Mouse (Mus musculus) B cell, adult 67 days (primary cell): Measurements from ENCODE around the gene Gtf2e1. TPM values are rescaled to one million over a fixed set of nuclear protein-coding genes. Genes with fewer than 3 reads are reported as not detected.

Experiments used
- total RNA-seq, 2 experiments: library from RNA; stranded (reverse); gene quantifications; 4 replicates each; pipeline ENCODE4 v1.2.4; 2023

Gene Gtf2e1
- total RNA-seq = 10 to 100 TPM; 19.1 to 21.9 TPM

DNA sequence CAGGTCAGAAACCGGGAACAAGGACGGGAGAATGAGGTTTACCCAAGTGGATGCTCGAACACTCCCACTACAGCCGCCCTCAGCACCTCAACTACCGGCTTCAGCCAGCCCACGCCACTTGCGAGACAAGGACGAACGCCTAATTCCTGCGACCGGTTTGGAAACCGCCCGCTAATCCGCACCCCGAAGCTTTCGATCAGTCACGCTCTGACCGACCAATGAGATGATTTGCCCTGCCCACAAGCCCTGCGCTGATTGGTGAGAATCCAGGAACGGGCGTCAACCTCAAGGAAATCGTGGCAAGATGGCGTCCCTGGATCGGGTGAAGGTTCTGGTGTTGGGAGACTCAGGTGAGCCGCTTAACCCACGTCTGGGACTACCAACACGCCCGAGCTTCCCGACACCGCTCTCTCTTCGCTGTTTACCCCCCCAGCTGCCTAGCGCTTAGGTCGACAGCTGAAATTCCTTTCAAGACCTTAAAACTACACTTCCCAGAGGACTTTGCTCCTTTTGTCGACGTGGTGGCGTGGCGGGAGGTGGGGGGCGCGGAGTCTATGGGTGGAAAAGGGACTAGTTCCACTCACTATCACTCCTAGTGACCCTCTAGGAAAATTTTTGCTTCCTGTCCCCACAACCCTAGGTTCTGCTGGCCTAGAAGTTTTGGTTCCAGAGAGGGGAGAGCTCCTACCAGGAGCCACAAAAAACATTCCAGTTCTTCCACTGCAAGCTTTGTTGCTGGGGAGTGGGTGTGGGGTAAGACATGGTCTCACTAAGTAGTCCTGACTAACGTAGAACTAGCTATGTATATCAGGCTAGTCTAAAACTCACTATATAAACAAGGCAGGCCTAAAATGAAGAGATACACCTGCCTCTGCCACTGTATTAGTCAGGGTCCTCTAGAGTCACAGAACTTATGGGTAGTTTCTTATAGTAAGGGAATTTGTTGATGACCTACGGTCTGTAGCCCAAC is at the start of gene Gtf2e1, which contains the start of gene Rabl3:
Gene Gtf2e1 (minus strand): TSS at position 179 of the 970 bp plus-strand sequence.
Gene Rabl3 (plus strand): TSS at position 275 of the 970 bp plus-strand sequence.

DNA sequence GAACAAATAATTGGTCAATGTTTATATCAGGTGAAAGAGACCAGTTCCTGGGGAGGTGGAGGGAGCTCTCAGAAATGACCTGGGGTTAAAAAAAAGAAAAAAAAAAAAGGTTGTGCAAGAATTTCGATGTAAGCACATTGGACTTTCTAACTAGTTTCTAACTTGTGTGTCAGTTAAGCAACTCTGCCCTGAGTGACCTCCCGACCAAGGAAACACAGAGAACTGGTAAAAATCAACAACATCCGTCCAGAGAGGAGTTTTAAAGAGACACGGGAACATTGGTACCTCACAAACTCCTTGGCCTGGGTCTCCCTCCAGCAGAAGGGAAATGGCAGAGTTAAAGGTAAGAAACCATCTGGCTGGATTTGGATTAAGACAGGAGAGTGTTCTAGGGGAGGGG is 40.4 kb upstream of the Gtf2e1 start, which contains the start of gene Hgd:
Gene Hgd (plus strand): TSS at position 160 of the 400 bp plus-strand sequence.

Other genes with a start within 250 kb of the Gtf2e1 start
- not detected for gene Stxbp5l, start 154.8 kb downstream of the Gtf2e1 start, total RNA-seq
- 10 to 100 TPM; 14.6 to 15.9 TPM for gene Rabl3, start 96 bp upstream of the Gtf2e1 start, total RNA-seq
- gene Hgd, start 40.4 kb upstream of the Gtf2e1 start, total RNA-seq = not detected
- 10 to 100 TPM; 44.0 to 45.2 TPM for gene Ndufb4, start 114.7 kb upstream of the Gtf2e1 start, total RNA-seq
- 1 to 10 TPM in 1 of 2 experiments, under 1 TPM in 1; 0.83 to 1.4 TPM for gene Fstl1, start 237.1 kb upstream of the Gtf2e1 start, total RNA-seq